Mouse (Mus musculus) kidney, adult 8-10 months (tissue): ENCODE results near the gene Nol8.

Experiments
- DNase-seq, 2 experiments: peaks; one replicate each; pipeline ENCODE4 v3.0.0; 2022

Nol8 gene

DNA sequence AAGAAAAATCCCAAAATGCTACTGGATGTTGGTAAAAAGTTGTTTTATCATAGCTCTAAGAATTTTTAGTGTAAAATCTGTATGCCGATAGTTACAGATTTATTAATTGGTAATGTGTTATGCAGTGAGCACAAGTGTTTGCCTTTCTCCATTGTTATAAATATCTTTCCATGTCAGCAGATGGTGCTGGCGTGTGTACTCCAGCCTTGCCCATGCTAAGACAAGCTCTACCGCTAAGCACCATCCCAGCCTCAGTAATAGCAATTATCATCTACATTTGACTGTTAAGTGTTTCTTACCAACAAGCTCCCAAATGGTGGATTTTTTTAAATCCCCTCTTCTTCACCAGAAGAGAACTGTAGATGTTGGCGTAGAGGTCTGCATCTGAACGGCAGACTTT, 38.2 kb downstream of the Nol8 start:
- DNase-seq: no peak

DNA sequence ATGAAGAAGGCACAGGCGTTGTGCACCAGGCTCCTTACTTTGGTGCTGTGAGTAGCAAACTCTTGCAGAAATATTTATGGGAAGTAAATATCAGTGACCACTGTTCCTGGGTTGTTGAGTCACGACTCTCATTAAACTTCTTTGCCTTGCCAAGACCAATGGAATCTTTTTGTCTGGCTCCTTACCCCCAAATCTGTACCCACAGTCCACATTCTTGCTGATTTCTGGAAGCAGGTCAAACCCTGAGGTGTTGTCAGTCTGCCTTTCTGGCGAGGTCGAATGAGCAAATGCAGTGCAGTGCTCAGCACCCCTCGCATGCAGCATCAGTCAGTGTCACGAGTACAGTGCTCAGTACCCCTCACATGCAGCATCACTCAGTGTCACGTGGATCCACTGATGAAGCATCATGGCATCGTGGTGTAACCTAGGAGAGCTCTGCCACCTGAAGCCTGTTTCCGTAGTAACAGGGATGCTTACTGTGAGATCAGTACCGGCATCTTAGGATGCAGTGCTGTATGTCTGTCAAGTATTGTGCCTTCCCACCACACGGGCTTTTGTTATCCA, 50.4 kb downstream of the Nol8 start:
- DNase-seq: no peak

DNA sequence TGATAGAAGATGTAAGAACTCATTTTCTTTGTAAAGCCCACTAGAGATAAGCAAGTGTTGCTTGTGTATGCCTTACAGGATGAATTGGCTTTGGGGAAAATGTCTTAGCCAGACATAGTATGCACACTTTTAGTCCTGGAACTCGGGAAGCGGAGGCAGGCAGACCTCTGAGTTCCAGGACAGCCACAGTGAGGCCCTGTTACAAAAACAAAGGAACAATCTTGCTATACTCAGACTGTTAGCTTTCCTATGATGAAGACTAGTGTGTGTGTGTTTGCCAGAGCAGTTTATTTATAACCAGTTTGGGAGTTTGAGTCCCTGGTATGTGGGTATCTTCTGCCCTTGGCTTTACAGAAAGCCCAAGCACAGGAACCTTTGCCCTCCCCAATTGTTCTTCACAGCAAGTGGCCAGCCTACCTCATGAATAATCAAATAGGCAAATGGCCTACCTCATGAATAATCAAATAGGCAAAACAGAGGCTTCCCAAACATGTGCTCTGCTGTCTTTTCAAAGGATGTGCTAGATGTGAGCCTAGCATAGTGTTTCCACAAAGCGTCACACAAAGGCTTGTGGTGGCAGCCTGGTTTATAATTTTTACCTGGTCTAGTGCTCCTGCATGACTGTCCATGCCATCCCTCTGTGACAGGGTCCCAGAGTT, 53.3 kb downstream of the Nol8 start:
- DNase-seq: peak in 1 of 2 experiments; percentile 5

GRCm38 (mm10) chr13:49708311-49708710, 55.4 kb downstream of the Nol8 start:
- DNase-seq: no peak

- DNase-seq: no peak
These were observed 59.3 kb downstream of the Nol8 start for GRCm38 (mm10) chr13:49712047-49712721.

- no peak for DNase-seq
These were observed 66.4 kb downstream of the Nol8 start for GRCm38 (mm10) chr13:49719310-49719709.
